Mouse (Mus musculus) limb, embryonic 15.5 days (tissue): ENCODE data around the gene Atp5h. TPM values are rescaled to one million over a fixed set of nuclear protein-coding genes. Genes with fewer than 3 reads are reported as not detected.

Source experiments
- ATAC-seq: fragments of 200-750 bp; cut with Nextera tagmentation; 2 replicates; pipeline ENCODE4 v1.8.0; 2017; ENCODE audit warnings: low read depth, moderate TSS enrichment; ENCODE audit not compliant: insufficient number of reproducible peaks, low FRiP score, low TSS enrichment
- H3K27ac ChIP-seq: fragments of 300-500 bp; sonication (generic); 2 replicates; pipeline ENCODE4 v1.5.1; 2015; ENCODE audit warnings: moderate library complexity, mild to moderate bottlenecking, inconsistent platforms
- H3K27me3 ChIP-seq: fragments of 300-500 bp; sonication (generic); 2 replicates; pipeline ENCODE4 v1.6.1; 2015; ENCODE audit warnings: inconsistent platforms
- H3K36me3 ChIP-seq: fragments of 300-500 bp; sonication (generic); 2 replicates; pipeline ENCODE4 v1.6.1; 2015; ENCODE audit warnings: inconsistent platforms
- H3K4me1 ChIP-seq: fragments of 300-500 bp; sonication (generic); 2 replicates; pipeline ENCODE4 v1.6.1; 2015; ENCODE audit warnings: inconsistent platforms
- H3K4me2 ChIP-seq: fragments of 300-500 bp; sonication (generic); 2 replicates; pipeline ENCODE4 v1.6.1; 2015; ENCODE audit warnings: mild to moderate bottlenecking, inconsistent platforms
- H3K4me3 ChIP-seq: fragments of 300-500 bp; sonication (generic); 2 replicates; pipeline ENCODE4 v1.5.1; 2015; ENCODE audit warnings: mild to moderate bottlenecking, inconsistent platforms
- H3K9ac ChIP-seq: fragments of 300-500 bp; sonication (generic); 2 replicates; pipeline ENCODE4 v1.6.1; 2015; ENCODE audit warnings: inconsistent platforms
- H3K9me3 ChIP-seq: fragments of 300-500 bp; sonication (generic); 2 replicates; pipeline ENCODE4 v1.6.1; 2016; ENCODE audit warnings: inconsistent platforms
- WGBS: fragments of 180-500 bp; shearing (Covaris S2); methylation state at CpG from one replicate; pipeline ENCODE4 v1.1.7; 2015; 5-methylcytosine and 5-hydroxymethylcytosine counted together
- polyA plus RNA-seq: library from polyadenylated mRNA; unstranded; fragments of >200 nt; fragmentation: Nextera tagmentation; extraction: Ambion mirVana; gene quantifications from 2 replicates; pipeline ENCODE4 v1.2.1, GENCODE M21; 2015

Gene Atp5h
- polyA plus RNA-seq, 1 experiment from 2014 or later = 816 TPM

GRCm38 (mm10) chr11:115435596-115436337 lies 16.0 kb upstream of the Atp5h start:
- WGBS = 6% methylated on average over 31 of the region's 31 CpGs
- Histone ChIP-seq H3K4me1 (peaks cover 12% of the 10 kb centered on the region), H3K27ac (no peak overlapping the region), H3K4me2 (peak overlapping the region; percentile 49), H3K4me3 (peak overlapping the region; percentile 28), H3K27me3 (0 out of 2 replicates have a peak, but pooled peaks cover 4% of the 10 kb centered on the region), H3K9ac (peak overlapping the region; percentile 33), H3K36me3 (peaks cover 21% of the 10 kb centered on the region), H3K9me3 (no peaks in the 10 kb centered on the region)
- no peak for ATAC-seq

GRCm38 (mm10) chr11:115433342-115433741 lies 13.6 kb upstream of the Atp5h start:
- Histone ChIP-seq H3K4me3 (no peak overlapping the region), H3K4me2 (no peak overlapping the region), H3K9me3 (no peaks in the 10 kb centered on the region), H3K27me3 (0 out of 2 replicates have a peak, but pooled peaks cover 4% of the 10 kb centered on the region), H3K4me1 (peaks cover 12% of the 10 kb centered on the region), H3K9ac (no peak overlapping the region), H3K27ac (no peak overlapping the region), H3K36me3 (peaks cover 43% of the 10 kb centered on the region)
- no peak for ATAC-seq
- 75% methylated on average over 6 of the region's 6 CpGs for WGBS

- Histone ChIP-seq H3K27ac (no peak overlapping the region), H3K27me3 (0 out of 2 replicates have a peak, but pooled peaks cover 4% of the 10 kb centered on the region), H3K9me3 (no peaks in the 10 kb centered on the region), H3K4me2 (no peak overlapping the region), H3K36me3 (peaks cover 43% of the 10 kb centered on the region), H3K9ac (no peak overlapping the region), H3K4me1 (peaks cover 15% of the 10 kb centered on the region), H3K4me3 (no peak overlapping the region)
- 82% methylated on average over 4 of the region's 4 CpGs for WGBS
- no peak for ATAC-seq
These were observed 13.1 kb upstream of the Atp5h start for GRCm38 (mm10) chr11:115432814-115433213.

GRCm38 (mm10) chr11:115430561-115430960 lies 10.8 kb upstream of the Atp5h start:
- peaks cover 65% of the 10 kb centered on the region for H3K36me3 ChIP-seq
- WGBS = 93% methylated on average over 6 of the region's 6 CpGs
- no peak for ATAC-seq

GRCm38 (mm10) chr11:115429307-115429706 lies 9.5 kb upstream of the Atp5h start:
- peaks cover 77% of the 10 kb centered on the region for H3K36me3 ChIP-seq
- H3K4me1 ChIP-seq = peaks cover 10% of the 10 kb centered on the region; the same call in 1 of the 2 replicates
- H3K27ac ChIP-seq = no peak overlapping the region
- no peaks in the 10 kb centered on the region for H3K27me3 ChIP-seq
- WGBS = 83% methylated on average over 7 of the region's 7 CpGs
- no peak overlapping the region for H3K4me3 ChIP-seq
- no peak overlapping the region for H3K9ac ChIP-seq
- no peak for ATAC-seq
- no peaks in the 10 kb centered on the region for H3K9me3 ChIP-seq
- no peak overlapping the region for H3K4me2 ChIP-seq

More at GRCm38 (mm10) chr11:115430561-115430960, 10.8 kb upstream of the Atp5h start:
- Histone ChIP-seq H3K9me3 (no peaks in the 10 kb centered on the region), H3K4me1 (peaks cover 13% of the 10 kb centered on the region), H3K27ac (no peak overlapping the region), H3K9ac (no peak overlapping the region), H3K4me2 (no peak overlapping the region), H3K27me3 (no peaks in the 10 kb centered on the region), H3K4me3 (no peak overlapping the region)

- no peak overlapping the region for H3K9ac ChIP-seq
- peaks cover 79% of the 10 kb centered on the region for H3K36me3 ChIP-seq
- H3K4me3 ChIP-seq = no peak overlapping the region
- H3K9me3 ChIP-seq = no peaks in the 10 kb centered on the region
- no peaks in the 10 kb centered on the region for H3K27me3 ChIP-seq
- ATAC-seq = no peak
- WGBS = 35% methylated on average over 20 of the region's 20 CpGs
- peaks cover 10% of the 10 kb centered on the region; the same call in 1 of the 2 replicates for H3K4me1 ChIP-seq
- peak overlapping the region; percentile 34; the same call in 1 of the 2 replicates for H3K27ac ChIP-seq
- 0 out of 2 replicates have a peak overlapping the region, but pooled peaks have one; percentile 17 for H3K4me2 ChIP-seq
These were observed 7.9 kb upstream of the Atp5h start for GRCm38 (mm10) chr11:115427482-115428331.

GRCm38 (mm10) chr11:115425671-115426070 lies 5.9 kb upstream of the Atp5h start:
- H3K4me2 ChIP-seq = no peak overlapping the region
- H3K4me1 ChIP-seq = peaks cover 28% of the 10 kb centered on the region
- no peak overlapping the region for H3K27ac ChIP-seq
- 83% methylated on average over 6 of the region's 6 CpGs for WGBS
- no peak overlapping the region for H3K4me3 ChIP-seq
- ATAC-seq = no peak
- no peaks in the 10 kb centered on the region for H3K27me3 ChIP-seq
- no peak overlapping the region for H3K9ac ChIP-seq
- peaks cover 63% of the 10 kb centered on the region for H3K36me3 ChIP-seq
- H3K9me3 ChIP-seq = no peaks in the 10 kb centered on the region

GRCm38 (mm10) chr11:115424666-115425065 lies 4.9 kb upstream of the Atp5h start:
- ATAC-seq = no peak
- Histone ChIP-seq H3K9me3 (no peaks in the 10 kb centered on the region), H3K36me3 (peaks cover 53% of the 10 kb centered on the region), H3K27me3 (no peaks in the 10 kb centered on the region), H3K4me3 (no peak overlapping the region), H3K4me1 (peaks cover 31% of the 10 kb centered on the region), H3K27ac (no peak overlapping the region), H3K4me2 (no peak overlapping the region), H3K9ac (no peak overlapping the region)
- 83% methylated on average over 7 of the region's 7 CpGs for WGBS

- WGBS = 86% methylated on average over 3 of the region's 3 CpGs
- Histone ChIP-seq H3K9me3 (no peaks in the 10 kb centered on the region), H3K27me3 (no peaks in the 10 kb centered on the region), H3K4me3 (no peak overlapping the region), H3K4me2 (no peak overlapping the region), H3K4me1 (peaks cover 41% of the 10 kb centered on the region), H3K27ac (no peak overlapping the region), H3K9ac (no peak overlapping the region), H3K36me3 (peaks cover 42% of the 10 kb centered on the region)
- ATAC-seq = no peak
These were observed 3.3 kb upstream of the Atp5h start for GRCm38 (mm10) chr11:115423091-115423490.

GRCm38 (mm10) chr11:115421972-115422371 lies 2.2 kb upstream of the Atp5h start:
- Histone ChIP-seq H3K36me3 (peaks cover 40% of the 10 kb centered on the region), H3K9me3 (no peaks in the 10 kb centered on the region), H3K27ac (no peak overlapping the region), H3K4me3 (no peak overlapping the region), H3K9ac (no peak overlapping the region), H3K27me3 (no peaks in the 10 kb centered on the region), H3K4me2 (no peak overlapping the region), H3K4me1 (peaks cover 36% of the 10 kb centered on the region)
- ATAC-seq = no peak
- 79% methylated on average over 16 of the region's 16 CpGs for WGBS

GRCm38 (mm10) chr11:115421328-115421727 lies 1.6 kb upstream of the Atp5h start:
- H3K27ac ChIP-seq = no peak overlapping the region
- peaks cover 36% of the 10 kb centered on the region for H3K4me1 ChIP-seq
- 48% methylated on average over 1 of the region's 1 CpGs for WGBS
- H3K27me3 ChIP-seq = no peaks in the 10 kb centered on the region
- peaks cover 40% of the 10 kb centered on the region for H3K36me3 ChIP-seq
- H3K4me3 ChIP-seq = peak overlapping the region; percentile 84
- H3K9me3 ChIP-seq = no peaks in the 10 kb centered on the region
- ATAC-seq = no peak
- H3K9ac ChIP-seq = no peak overlapping the region
- H3K4me2 ChIP-seq = peak overlapping the region; percentile 93
